Mouse (Mus musculus): Measurements from ENCODE around the gene Ccpg1os.

DNA sequence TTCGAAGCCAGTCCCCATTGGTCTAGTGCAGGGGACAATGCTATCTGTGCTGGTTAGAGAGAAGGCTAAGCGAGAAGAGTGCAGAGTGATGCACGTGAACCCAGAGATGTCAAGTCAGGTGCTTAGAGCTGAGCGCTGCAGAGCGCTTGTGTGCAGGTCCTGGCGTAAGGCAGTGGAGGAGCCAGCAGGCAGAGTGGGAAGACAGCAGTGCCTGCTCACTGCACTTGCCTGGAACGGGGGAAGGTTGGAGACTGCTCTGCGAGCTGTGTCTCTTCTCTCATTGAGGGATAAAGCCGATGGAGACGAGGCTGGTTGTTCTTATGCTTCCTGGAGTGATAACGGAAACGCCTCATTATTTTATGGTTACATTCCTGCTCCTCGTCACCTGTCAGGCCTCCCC lies 29.5 kb upstream of the Ccpg1os start:
- TF ChIP-seq CTCF (IDR thresholded peaks at IDR 0.05; ENCODE audit: low read depth, low read length) (no peak), POLR2A (IDR thresholded peaks at IDR 0.05; ENCODE audit: borderline replicate concordance, low read depth, low read length) (no peak)
